Mouse (Mus musculus) kidney, adult 2 months (tissue): ENCODE results near the gene Ubxn10.

Source experiments
- CTCF ChIP-seq: fragments of 200-500 bp; conservative IDR thresholded peaks from 2 replicates; pipeline ENCODE4 v1.5.1; 2011; ENCODE audit warnings: low read depth, mild to moderate bottlenecking, control low read depth, low read length, moderate library complexity, mixed read lengths; ENCODE audit not compliant: insufficient read depth, insufficient read length
- POLR2A ChIP-seq: fragments of 200-500 bp; IDR thresholded peaks from one replicate; pipeline ENCODE4 v1.6.1; 2011; ENCODE audit warnings: low read depth, low read length, control low read depth

DNA sequence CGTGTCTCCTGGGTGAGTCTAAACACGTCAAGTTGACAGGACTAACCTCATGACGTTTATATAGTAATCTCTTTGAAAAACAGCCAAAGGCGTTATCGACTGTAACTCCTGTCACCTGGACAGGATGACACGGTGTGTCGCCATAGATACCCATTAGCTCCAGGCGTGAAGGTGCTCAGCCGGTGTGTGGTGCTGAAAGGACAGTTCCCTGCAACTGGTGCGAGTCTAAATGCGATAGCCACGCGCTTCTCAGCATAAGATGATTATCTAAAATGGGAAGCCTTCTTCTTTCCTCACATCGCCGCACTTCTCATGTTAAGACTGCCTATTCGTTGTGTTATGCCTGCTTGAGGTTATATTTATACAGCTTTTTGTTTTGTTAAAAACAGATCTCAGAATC, 60.5 kb downstream of the Ubxn10 start:
- TF ChIP-seq CTCF (no peak), POLR2A (no peak)
